Mouse (Mus musculus) CH12.LX (cell line): ENCODE measurements around the gene Tmem191c. TPM values are rescaled to one million over a fixed set of nuclear protein-coding genes. Genes with fewer than 3 reads are reported as not detected.

ENCODE experiments used
- DNase-seq: peaks from one replicate; pipeline ENCODE4 v3.0.0-alpha.2; 2013; ENCODE audit errors: extremely low read depth
- H3K27ac ChIP-seq: 2 replicates; pipeline ENCODE4 v1.5.1; 2012; ENCODE audit warnings: low read depth, mild to moderate bottlenecking, control low read depth, moderate library complexity; ENCODE audit not compliant: insufficient read depth
- H3K27me3 ChIP-seq: replicated peaks from 2 replicates; pipeline ENCODE3; 2012; ENCODE audit warnings: inconsistent platforms
- H3K36me3 ChIP-seq, 2 experiments: replicated peaks in 1 of 2; 2 replicates each; pipeline versions ENCODE3 to v1.6.1; 2012; ENCODE audit warnings: inconsistent platforms in 1 of 2, low read length in 1 of 2, mild to moderate bottlenecking in 1 of 2, mixed read lengths in 1 of 2, moderate library complexity in 1 of 2; ENCODE audit not compliant: control insufficient read depth in 1 of 2, insufficient read depth in 1 of 2
- H3K4me1 ChIP-seq, 2 experiments: 2 replicates each; pipeline ENCODE4 v1.6.1; 2012; ENCODE audit warnings: inconsistent platforms in 1 of 2, moderate library complexity in 1 of 2; ENCODE audit not compliant: insufficient read depth in 2 of 2, control insufficient read depth in 1 of 2
- H3K4me2 ChIP-seq: 2 replicates; pipeline ENCODE4 v1.6.1; 2012; ENCODE audit warnings: low read depth, mild to moderate bottlenecking, control low read depth; ENCODE audit not compliant: poor library complexity, insufficient read depth, severe bottlenecking
- H3K4me3 ChIP-seq, 3 experiments: fragments of 150-350 bp in 1 of 3; sonication (generic) in 1 of 3; replicated peaks in 1 of 3; 2 replicates each; pipeline versions ENCODE3 to v1.5.1; 2011 to 2012; ENCODE audit warnings: low read depth in 2 of 3, low read length in 2 of 3, mild to moderate bottlenecking in 2 of 3, moderate library complexity in 2 of 3, control low read depth in 1 of 3, improper control_type of control experiment in 1 of 3, inconsistent platforms in 1 of 3, mixed read lengths in 1 of 3; ENCODE audit not compliant: poor library complexity in 1 of 3
- H3K79me2 ChIP-seq: replicated peaks from 2 replicates; pipeline ENCODE4 v1.6.1; 2012; ENCODE audit warnings: mild to moderate bottlenecking, moderate library complexity; ENCODE audit not compliant: control insufficient read depth, poor library complexity, insufficient read depth, severe bottlenecking; ENCODE audit errors: extremely low read depth
- H3K9ac ChIP-seq: 2 replicates; pipeline ENCODE4 v1.6.1; 2012; ENCODE audit warnings: low read depth, mild to moderate bottlenecking, control low read depth, moderate library complexity; ENCODE audit not compliant: insufficient read depth
- H3K9me3 ChIP-seq: replicated peaks from 2 replicates; pipeline ENCODE3; 2012; ENCODE audit warnings: low read length, inconsistent platforms, mixed read lengths
- BHLHE40 ChIP-seq: IDR thresholded peaks from 2 replicates; pipeline ENCODE4 v1.6.1; 2011; ENCODE audit warnings: mild to moderate bottlenecking, low read depth, low read length, improper control_type of control experiment
- CHD1 ChIP-seq: IDR thresholded peaks from 2 replicates; pipeline ENCODE4 v1.6.1; 2012; ENCODE audit warnings: low read depth, low read length, improper control_type of control experiment, inconsistent platforms
- CTCF ChIP-seq, 2 experiments: IDR thresholded peaks in 1 of 2; conservative IDR thresholded peaks in 1 of 2; 2 replicates each; pipeline ENCODE4 v1.5.1; 2011 to 2012; ENCODE audit warnings: low read depth in 2 of 2, low read length in 2 of 2, improper control_type of control experiment in 1 of 2, inconsistent platforms in 1 of 2, mild to moderate bottlenecking in 1 of 2, moderate library complexity in 1 of 2
- EP300 ChIP-seq: IDR thresholded peaks from 2 replicates; pipeline ENCODE4 v1.6.1; 2011; ENCODE audit warnings: low read length, improper control_type of control experiment
- ETS1 ChIP-seq: conservative IDR thresholded peaks from 2 replicates; pipeline ENCODE4 v1.6.1; 2012; ENCODE audit warnings: low read depth, mild to moderate bottlenecking, inconsistent platforms, low read length, improper control_type of control experiment, moderate library complexity
- HCFC1 ChIP-seq: IDR thresholded peaks from 2 replicates; pipeline ENCODE4 v1.6.1; 2012; ENCODE audit warnings: low read depth, mild to moderate bottlenecking, inconsistent platforms, low read length, improper control_type of control experiment
- IRF4 ChIP-seq: IDR thresholded peaks from 2 replicates; pipeline ENCODE4 v1.6.1; 2014; ENCODE audit warnings: low read depth, mild to moderate bottlenecking, inconsistent platforms, low read length, improper control_type of control experiment
- JUN ChIP-seq: IDR thresholded peaks from 2 replicates; pipeline ENCODE4 v1.6.1; 2011; ENCODE audit warnings: low read depth, mild to moderate bottlenecking, low read length, improper control_type of control experiment, moderate library complexity; ENCODE audit not compliant: insufficient read depth
- JUND ChIP-seq: conservative IDR thresholded peaks from 2 replicates; pipeline ENCODE4 v1.6.1; 2011; ENCODE audit warnings: low read depth, low read length, improper control_type of control experiment
- MAFK ChIP-seq: IDR thresholded peaks from 2 replicates; pipeline ENCODE4 v1.6.1; 2011; ENCODE audit warnings: low read length, improper control_type of control experiment; ENCODE audit not compliant: insufficient replicate concordance
- MAX ChIP-seq: IDR thresholded peaks from 2 replicates; pipeline ENCODE4 v1.6.1; 2011; ENCODE audit warnings: low read length, improper control_type of control experiment
- MAZ ChIP-seq: IDR thresholded peaks from 2 replicates; pipeline ENCODE4 v1.6.1; 2012; ENCODE audit warnings: low read depth, mild to moderate bottlenecking, inconsistent platforms, low read length, improper control_type of control experiment, moderate library complexity
- MEF2A ChIP-seq: IDR thresholded peaks from 2 replicates; pipeline ENCODE4 v1.6.1; 2014; ENCODE audit warnings: low read depth, mild to moderate bottlenecking, inconsistent platforms, low read length, improper control_type of control experiment, borderline replicate concordance
- MXI1 ChIP-seq: IDR thresholded peaks from 2 replicates; pipeline ENCODE4 v1.6.1; 2011; ENCODE audit warnings: mild to moderate bottlenecking, low read depth, low read length, improper control_type of control experiment
- MYC ChIP-seq: IDR thresholded peaks from 2 replicates; pipeline ENCODE4 v1.6.1; 2011; ENCODE audit warnings: low read depth, mild to moderate bottlenecking, improper control_type of control experiment, low read length
- NRF1 ChIP-seq: IDR thresholded peaks from 2 replicates; pipeline ENCODE4 v1.6.1; 2014; ENCODE audit warnings: low read depth, mild to moderate bottlenecking, inconsistent platforms, low read length, improper control_type of control experiment, moderate library complexity
- POLR2A ChIP-seq: IDR thresholded peaks from 2 replicates; pipeline ENCODE4 v1.6.1; 2011; ENCODE audit warnings: low read depth, mild to moderate bottlenecking, improper control_type of control experiment, low read length
- POLR2AphosphoS2 ChIP-seq: IDR thresholded peaks from 2 replicates; pipeline ENCODE4 v1.6.1; 2011; ENCODE audit warnings: low read depth, low read length, improper control_type of control experiment
- RAD21 ChIP-seq: IDR thresholded peaks from 2 replicates; pipeline ENCODE4 v1.6.1; 2011; ENCODE audit warnings: low read depth, mild to moderate bottlenecking, low read length, improper control_type of control experiment, moderate library complexity
- RCOR1 ChIP-seq: conservative IDR thresholded peaks from 2 replicates; pipeline ENCODE4 v1.6.1; 2012; ENCODE audit warnings: low read depth, mild to moderate bottlenecking, inconsistent platforms, low read length, improper control_type of control experiment
- SIN3A ChIP-seq: IDR thresholded peaks from 2 replicates; pipeline ENCODE4 v1.6.1; 2012; ENCODE audit warnings: low read length, improper control_type of control experiment, inconsistent platforms
- SMC3 ChIP-seq: IDR thresholded peaks from 2 replicates; pipeline ENCODE4 v1.6.1; 2011; ENCODE audit warnings: low read depth, low read length, improper control_type of control experiment
- TBP ChIP-seq: conservative IDR thresholded peaks from 2 replicates; pipeline ENCODE4 v1.6.1; 2011; ENCODE audit warnings: low read depth, low read length, improper control_type of control experiment
- TCF12 ChIP-seq: IDR thresholded peaks from 2 replicates; pipeline ENCODE4 v1.6.1; 2014; ENCODE audit warnings: low read depth, mild to moderate bottlenecking, inconsistent platforms, low read length, improper control_type of control experiment
- USF1 ChIP-seq: IDR thresholded peaks from 2 replicates; pipeline ENCODE4 v1.6.1; 2014; ENCODE audit warnings: low read depth, mild to moderate bottlenecking, inconsistent platforms, low read length, improper control_type of control experiment
- USF2 ChIP-seq: conservative IDR thresholded peaks from 2 replicates; pipeline ENCODE4 v1.6.1; 2011; ENCODE audit warnings: low read depth, low read length, improper control_type of control experiment
- ZKSCAN1 ChIP-seq: IDR thresholded peaks from 2 replicates; pipeline ENCODE4 v1.6.1; 2012; ENCODE audit warnings: low read depth, inconsistent platforms, low read length, improper control_type of control experiment, borderline replicate concordance
- ZMIZ1 ChIP-seq: IDR thresholded peaks from 2 replicates; pipeline ENCODE4 v1.6.1; 2012; ENCODE audit warnings: low read depth, mild to moderate bottlenecking, inconsistent platforms, low read length, improper control_type of control experiment
- ZNF384 ChIP-seq: IDR thresholded peaks from 2 replicates; pipeline ENCODE4 v1.6.1; 2012; ENCODE audit warnings: low read depth, low read length, improper control_type of control experiment, inconsistent platforms
- dilution Hi-C: fragments of 300-500 bp; cut with MboI; formaldehyde crosslinking; loops from 2 replicates; pipeline ENCODE4 v1.14.3; 2020; ENCODE audit warnings: low sequenced_read_pairs; ENCODE audit not compliant: extremely low pct_unique_long_range_greater_than_20kb, extremely low pct_ligation_motif_present
- in situ Hi-C: fragments of 300-500 bp; cut with MboI; formaldehyde crosslinking; loops from 3 replicates; pipeline ENCODE4 v1.14.3; 2019; ENCODE audit warnings: low sequenced_read_pairs, low pct_ligation_motif_present, low pct_unique_long_range_greater_than_20kb, mixed read lengths
- polyA plus RNA-seq: library from polyadenylated mRNA; unstranded; fragments of >175 nt; gene quantifications from 2 replicates; pipeline ENCODE4 v1.2.1, GENCODE M21; 2012; ENCODE audit warnings: low read depth; ENCODE audit not compliant: insufficient read length
- total RNA-seq, 2 experiments: library from RNA; depleted of rRNA; stranded (reverse); fragments of 300-350 nt in 1 of 2; fragments of >200 nt in 1 of 2; gene quantifications; 2 replicates each; pipeline ENCODE4 v1.2.3; 2012 to 2014

The Tmem191c gene
- total and polyA plus RNA-seq, 3 experiments = 2.6 to 11.3 (median 7.9) TPM

DNA sequence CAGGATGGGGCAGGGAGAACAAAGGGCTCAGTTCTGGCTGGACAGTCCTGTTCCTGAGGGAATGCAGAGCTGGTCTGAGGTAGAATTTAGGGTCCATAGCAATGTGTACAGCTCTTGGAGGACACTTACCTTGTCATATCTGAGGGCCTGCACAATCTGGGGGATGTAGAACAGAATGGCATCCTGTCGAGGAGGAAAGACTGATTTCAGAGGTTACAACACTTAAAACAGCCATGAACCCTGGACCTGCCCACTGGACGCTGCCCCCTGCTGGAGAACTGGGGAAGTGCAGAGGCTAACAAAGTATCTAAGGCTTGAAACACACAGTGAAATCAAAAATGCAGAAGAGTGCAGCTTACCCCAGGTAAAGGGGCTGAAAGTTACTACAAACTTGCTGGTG is 16.9 kb downstream of the Tmem191c start:
- Histone ChIP-seq H3K9ac (no peak overlapping the region), H3K79me2 (no peaks in the 10 kb centered on the region), H3K4me3 (no peak overlapping the region), H3K4me2 (no peak overlapping the region), H3K9me3 (no peaks in the 10 kb centered on the region), H3K36me3 (peaks cover 64 to 87% of the 10 kb centered on the region in 2 experiments), H3K27me3 (no peaks in the 10 kb centered on the region), H3K27ac (no peak overlapping the region), H3K4me1 (no peaks in the 10 kb centered on the region)
- dilution Hi-C loops (no loop called here), in situ Hi-C loops (no loop called here)
- TF ChIP-seq RAD21 (peak; percentile 69), CTCF (conservative IDR thresholded peaks at IDR 0.05 in 1 of 2, IDR thresholded peaks at IDR 0.05 in 1 of 2; ENCODE audit: low read depth in 2 of 2, low read length in 2 of 2) (peak; percentile 97 to 100), MXI1 (no peak), HCFC1 (no peak), CHD1 (no peak), USF1 (no peak), NRF1 (no peak), EP300 (no peak), POLR2A (no peak), POLR2AphosphoS2 (no peak), MAZ (no peak), MAFK (no peak), IRF4 (0 out of 2 replicates have a peak, but pooled peaks have one; percentile 10), JUN (no peak), USF2 (no peak), ZKSCAN1 (no peak), TBP (no peak), JUND (no peak), ZMIZ1 (no peak), TCF12 (no peak), SMC3 (peak; percentile 96)
- DNase-seq = peak; percentile 77

DNA sequence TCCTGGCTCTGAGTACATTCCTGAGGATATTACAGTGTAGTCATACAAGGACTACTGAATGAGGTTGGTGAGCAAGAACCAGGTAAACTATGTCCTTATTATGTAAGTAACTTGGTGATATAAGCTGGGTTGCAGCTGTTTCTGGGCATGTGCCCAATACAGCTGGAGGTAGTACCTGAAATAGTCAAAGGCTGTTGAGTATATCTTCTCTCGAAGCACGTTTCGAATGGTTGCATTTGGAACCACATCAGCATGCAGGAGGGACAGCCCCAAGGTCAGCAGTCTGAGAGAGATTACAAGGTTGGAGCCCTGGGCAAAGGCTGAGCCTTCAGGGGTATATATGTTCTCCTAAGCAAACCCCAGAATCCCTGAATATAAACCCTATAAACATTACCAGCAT is 24.9 kb downstream of the Tmem191c start:
- Histone ChIP-seq H3K27me3 (no peaks in the 10 kb centered on the region), H3K4me1 (peaks cover 35 to 53% of the 10 kb centered on the region in 2 experiments), H3K4me3 (no peak overlapping the region), H3K9me3 (no peaks in the 10 kb centered on the region), H3K36me3 (peaks cover 56 to 87% of the 10 kb centered on the region in 2 experiments)
- in situ Hi-C loops (loop anchor here (5.0 kb wide), 1 partner anchor 36 kb away; no protein-coding TSS in a partner anchor), dilution Hi-C loops (no loop called here)
- peak; percentile 73 for TF ChIP-seq MYC
- peak; percentile 54; the same call in 1 of the 2 replicates for TF ChIP-seq MAX
- TF ChIP-seq IRF4 = peak; percentile 57; the same call in 1 of the 2 replicates
- TF ChIP-seq SIN3A = peak; percentile 57
- TF ChIP-seq MEF2A = peak; percentile 88
- TF ChIP-seq BHLHE40 = peak; percentile 96
- no peak for TF ChIP-seq ZKSCAN1
- no peak for TF ChIP-seq MAFK
- peak; percentile 59; the same call in 1 of the 2 replicates for TF ChIP-seq TCF12
- TF ChIP-seq ETS1 = peak; percentile 99
- 0 out of 2 replicates have a peak, but pooled peaks have one; percentile 29 for TF ChIP-seq RCOR1
- TF ChIP-seq EP300 = peak; percentile 57
- no peak for TF ChIP-seq ZNF384
- no peak for TF ChIP-seq HCFC1
- TF ChIP-seq, all 38 proteins: peak for 10
- no peak overlapping the region for H3K9ac ChIP-seq
- no peaks in the 10 kb centered on the region for H3K79me2 ChIP-seq
- no peak overlapping the region for H3K4me2 ChIP-seq
- DNase-seq = peak; percentile 85
- H3K27ac ChIP-seq = no peak overlapping the region
